Mouse (Mus musculus) kidney, postnatal 0 days (tissue): ENCODE measurements around the gene Rab3b. TPM values are rescaled to one million over a fixed set of nuclear protein-coding genes. Genes with fewer than 3 reads are reported as not detected.
A peak's percentile ranks its signal among the peaks of the same experiment; 100 is the strongest.

Experiments used
- ATAC-seq: fragments of 200-750 bp; cut with Nextera tagmentation; replicated peaks from 2 replicates; pipeline ENCODE4 v1.8.0; 2017; ENCODE audit warnings: low read depth, moderate number of reproducible peaks, moderate TSS enrichment, moderate library complexity; ENCODE audit not compliant: low FRiP score
- DNase-seq: peaks from one replicate; pipeline ENCODE4 v3.0.0-alpha.2; 2016; ENCODE audit warnings: low spot score
- H3K27ac ChIP-seq: fragments of 300-500 bp; sonication (generic); 2 replicates; pipeline ENCODE4 v1.5.1; 2014; ENCODE audit warnings: mild to moderate bottlenecking
- H3K27me3 ChIP-seq: fragments of 300-500 bp; sonication (generic); 2 replicates; pipeline ENCODE4 v1.6.1; 2014; ENCODE audit warnings: low read length, mixed read lengths; ENCODE audit not compliant: insufficient read depth
- H3K36me3 ChIP-seq: fragments of 300-500 bp; sonication (generic); 2 replicates; pipeline ENCODE4 v1.6.1; 2014; ENCODE audit warnings: low read length, mixed read lengths; ENCODE audit not compliant: insufficient read depth
- H3K4me1 ChIP-seq: fragments of 300-500 bp; sonication (generic); replicated peaks from 2 replicates; pipeline ENCODE4 v1.6.1; 2014; ENCODE audit warnings: antibody characterized with exemption, low read length, mixed read lengths; ENCODE audit not compliant: insufficient read depth
- H3K4me2 ChIP-seq: fragments of 300-500 bp; sonication (generic); 2 replicates; pipeline ENCODE4 v1.6.1; 2014; ENCODE audit warnings: mild to moderate bottlenecking, low read length, moderate library complexity, mixed read lengths
- H3K4me3 ChIP-seq: fragments of 300-500 bp; sonication (generic); replicated peaks from 2 replicates; pipeline ENCODE4 v1.5.1; 2014; ENCODE audit warnings: low read depth, low read length
- H3K9ac ChIP-seq: fragments of 300-500 bp; sonication (generic); 2 replicates; pipeline ENCODE4 v1.6.1; 2014; ENCODE audit warnings: low read depth, low read length
- H3K9me3 ChIP-seq: fragments of 300-500 bp; sonication (generic); replicated peaks from 2 replicates; pipeline ENCODE4 v1.6.1; 2016; ENCODE audit warnings: low read length, inconsistent platforms, mixed read lengths
- CTCF ChIP-seq: IDR thresholded peaks from 2 replicates; pipeline ENCODE4 v1.5.1; 2016; ENCODE audit warnings: antibody characterized with exemption, low read depth, mild to moderate bottlenecking, moderate library complexity
- WGBS: fragments of 180-500 bp; shearing (Covaris S2); extraction: QIAGEN DNeasy Blood & Tissue Kit; methylation state at CpG from one replicate; pipeline ENCODE4 v1.1.7; 2014; 5-methylcytosine and 5-hydroxymethylcytosine counted together
- polyA plus RNA-seq: library from polyadenylated mRNA; unstranded; fragments of >200 nt; fragmentation: Nextera tagmentation; extraction: Ambion mirVana; gene quantifications from 2 replicates; pipeline ENCODE4 v1.2.1, GENCODE M21; 2015

Rab3b gene
- polyA plus RNA-seq, 1 experiment from 2014 or later, result 36.1 TPM

DNA sequence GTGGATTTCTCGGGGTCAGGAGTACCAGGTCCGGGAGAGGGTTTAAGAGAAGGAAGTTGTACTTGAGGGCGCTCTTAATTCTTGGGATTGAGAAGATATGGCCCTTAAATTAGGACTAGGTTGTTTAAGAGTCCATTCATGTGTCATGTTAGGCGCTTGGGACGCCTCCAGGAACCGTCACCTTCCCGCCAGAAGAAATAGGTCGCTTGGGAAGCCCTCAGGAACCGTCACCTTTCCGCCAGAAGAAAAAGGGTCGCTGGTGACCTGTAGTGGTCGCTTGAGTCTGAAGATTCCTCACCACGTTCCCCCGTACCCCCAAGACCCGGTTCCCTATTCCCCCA lies 43.9 kb upstream of the Rab3b start:
- Histone ChIP-seq H3K4me3 (peak overlapping the region; percentile 97), H3K9ac (peak overlapping the region; percentile 98), H3K27ac (peak overlapping the region; percentile 93), H3K27me3 (no peaks in the 10 kb centered on the region), H3K36me3 (peaks cover 4% of the 10 kb centered on the region; the same call in 1 of the 2 replicates), H3K9me3 (no peaks in the 10 kb centered on the region), H3K4me1 (peaks cover 11% of the 10 kb centered on the region), H3K4me2 (peak overlapping the region; percentile 63)
- ATAC-seq, result no peak
- no peak for TF ChIP-seq CTCF
- DNase-seq, result no peak
- 0% methylated on average over 15 of the region's 15 CpGs for WGBS

DNA sequence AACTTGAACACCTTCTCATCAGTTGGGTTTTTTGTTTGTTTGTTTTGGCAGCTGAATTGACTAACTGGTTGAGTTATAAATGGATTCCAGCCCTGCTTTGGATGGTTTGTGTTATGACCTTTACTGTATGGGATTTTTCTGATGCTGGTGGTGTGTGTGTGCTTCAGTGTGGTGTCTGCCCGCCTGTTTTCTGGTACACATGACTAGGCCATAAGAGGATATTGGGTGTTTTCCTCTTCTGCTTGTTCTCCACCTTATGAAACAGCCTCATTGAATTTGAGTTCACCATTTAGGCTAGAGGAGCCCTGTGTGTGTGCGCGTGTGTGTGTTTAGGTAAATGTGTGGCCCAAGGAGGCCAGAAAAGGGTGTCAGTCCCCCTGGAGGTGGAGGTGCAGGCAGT lies 43.4 kb upstream of the Rab3b start:
- ATAC-seq, result no peak
- 45% methylated on average over 3 of the region's 3 CpGs for WGBS

DNA sequence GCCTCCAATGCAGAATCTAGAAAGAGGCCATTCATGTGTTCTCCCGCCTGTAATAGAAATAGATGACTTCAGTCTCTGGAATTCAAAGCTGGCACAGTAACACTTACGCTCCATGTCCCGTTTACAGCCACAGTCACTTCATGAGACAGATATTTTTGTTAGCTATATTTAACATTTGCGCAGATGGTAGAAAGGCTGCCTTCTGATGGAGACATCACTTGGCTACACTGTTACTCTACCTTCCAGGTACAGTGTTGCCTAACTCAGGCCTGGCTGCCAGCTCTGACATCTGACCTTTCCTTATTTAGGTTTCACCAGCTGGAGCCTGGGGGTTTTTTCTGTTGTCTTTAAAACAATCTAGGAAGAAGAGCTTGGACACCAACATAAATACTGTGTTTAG lies 40.8 kb upstream of the Rab3b start:
- DNase-seq (no peak), ATAC-seq (no peak)
- Histone ChIP-seq H3K4me2 (no peak overlapping the region), H3K4me1 (peaks cover 4% of the 10 kb centered on the region; the same call in 1 of the 2 replicates), H3K9ac (no peak overlapping the region), H3K27me3 (no peaks in the 10 kb centered on the region), H3K4me3 (no peak overlapping the region), H3K27ac (no peak overlapping the region), H3K36me3 (no peaks in the 10 kb centered on the region), H3K9me3 (no peaks in the 10 kb centered on the region)
- 72% methylated on average over 4 of the region's 4 CpGs for WGBS
- no peak for TF ChIP-seq CTCF

More for the DNA sequence above, 43.4 kb upstream of the Rab3b start:
- no peaks in the 10 kb centered on the region for H3K27me3 ChIP-seq
- 0 out of 2 replicates have a peak overlapping the region, but pooled peaks have one; percentile 93 for H3K27ac ChIP-seq
- DNase-seq, result no peak
- no peaks in the 10 kb centered on the region for H3K9me3 ChIP-seq
- TF ChIP-seq CTCF, result no peak
- H3K36me3 ChIP-seq, result no peaks in the 10 kb centered on the region
- peak overlapping the region; percentile 63 for H3K4me2 ChIP-seq
- peaks cover 11% of the 10 kb centered on the region for H3K4me1 ChIP-seq
- peak overlapping the region; percentile 97 for H3K4me3 ChIP-seq
- peak overlapping the region; percentile 98 for H3K9ac ChIP-seq

DNA sequence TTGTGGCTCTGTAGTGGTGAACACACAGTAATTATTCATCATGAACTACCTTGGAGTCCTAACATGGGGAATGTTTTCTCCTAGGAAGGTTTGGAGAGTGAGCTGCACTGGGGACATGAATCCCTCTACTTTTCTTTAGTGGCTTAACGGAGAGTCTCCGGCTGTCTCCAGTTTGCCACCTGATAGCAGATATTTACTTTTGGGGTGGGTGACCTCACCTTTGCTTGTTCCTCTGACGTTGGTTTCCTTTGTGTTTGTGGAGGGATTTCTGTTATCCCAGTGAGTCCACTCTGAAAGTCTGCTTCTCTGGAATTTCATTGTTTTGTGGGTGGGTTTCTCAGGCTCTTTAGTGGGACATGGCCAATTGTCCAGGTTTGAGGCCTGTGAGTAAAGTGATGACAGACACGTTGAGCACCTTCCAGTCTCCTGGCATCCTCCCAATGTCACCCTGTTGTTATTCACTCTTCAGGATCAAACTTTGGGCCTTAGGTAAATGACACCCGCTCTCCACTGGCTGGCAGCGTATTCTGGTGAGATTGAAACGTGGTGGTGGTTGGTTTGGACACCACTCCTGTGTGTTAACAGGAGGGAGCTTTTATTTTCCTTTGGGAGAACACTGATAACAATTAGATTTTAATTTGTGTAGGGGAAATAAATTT lies 36.8 kb upstream of the Rab3b start:
- TF ChIP-seq CTCF, result no peak
- Histone ChIP-seq H3K27me3 (no peaks in the 10 kb centered on the region), H3K9me3 (no peaks in the 10 kb centered on the region), H3K9ac (no peak overlapping the region), H3K4me1 (0 out of 2 replicates have a peak, but pooled peaks cover 1% of the 10 kb centered on the region), H3K27ac (no peak overlapping the region), H3K36me3 (no peaks in the 10 kb centered on the region), H3K4me2 (no peak overlapping the region), H3K4me3 (no peak overlapping the region)
- no peak for DNase-seq
- ATAC-seq, result no peak
- WGBS, result 83% methylated on average over 7 of the region's 7 CpGs

DNA sequence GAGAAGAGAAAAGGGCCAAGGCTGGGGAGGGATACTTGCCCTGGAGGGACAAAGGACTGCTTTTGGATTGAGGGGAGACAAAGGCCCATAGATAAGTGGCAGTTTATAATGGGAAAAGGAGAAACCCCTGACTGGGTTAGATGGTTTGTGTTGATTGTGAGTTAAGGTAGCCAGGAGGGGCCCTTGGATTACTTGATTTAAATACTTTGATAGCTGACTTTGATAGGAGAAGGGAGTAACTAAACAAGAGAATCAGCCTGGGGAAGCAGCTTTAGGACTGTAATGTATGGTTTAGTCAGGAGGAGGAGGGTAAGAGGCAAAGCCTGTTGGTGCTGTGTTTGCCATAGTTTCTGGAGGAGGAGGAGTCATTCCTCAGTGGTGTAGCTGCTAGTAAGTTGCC lies 35.5 kb upstream of the Rab3b start:
- DNase-seq, result no peak
- H3K9me3 ChIP-seq, result no peaks in the 10 kb centered on the region
- no peak overlapping the region for H3K4me3 ChIP-seq
- no peak for TF ChIP-seq CTCF
- 0 out of 2 replicates have a peak, but pooled peaks cover 3% of the 10 kb centered on the region for H3K4me1 ChIP-seq
- no peak overlapping the region for H3K4me2 ChIP-seq
- no peak overlapping the region for H3K9ac ChIP-seq
- H3K36me3 ChIP-seq, result no peaks in the 10 kb centered on the region
- H3K27ac ChIP-seq, result no peak overlapping the region
- no peak for ATAC-seq
- no peaks in the 10 kb centered on the region for H3K27me3 ChIP-seq

DNA sequence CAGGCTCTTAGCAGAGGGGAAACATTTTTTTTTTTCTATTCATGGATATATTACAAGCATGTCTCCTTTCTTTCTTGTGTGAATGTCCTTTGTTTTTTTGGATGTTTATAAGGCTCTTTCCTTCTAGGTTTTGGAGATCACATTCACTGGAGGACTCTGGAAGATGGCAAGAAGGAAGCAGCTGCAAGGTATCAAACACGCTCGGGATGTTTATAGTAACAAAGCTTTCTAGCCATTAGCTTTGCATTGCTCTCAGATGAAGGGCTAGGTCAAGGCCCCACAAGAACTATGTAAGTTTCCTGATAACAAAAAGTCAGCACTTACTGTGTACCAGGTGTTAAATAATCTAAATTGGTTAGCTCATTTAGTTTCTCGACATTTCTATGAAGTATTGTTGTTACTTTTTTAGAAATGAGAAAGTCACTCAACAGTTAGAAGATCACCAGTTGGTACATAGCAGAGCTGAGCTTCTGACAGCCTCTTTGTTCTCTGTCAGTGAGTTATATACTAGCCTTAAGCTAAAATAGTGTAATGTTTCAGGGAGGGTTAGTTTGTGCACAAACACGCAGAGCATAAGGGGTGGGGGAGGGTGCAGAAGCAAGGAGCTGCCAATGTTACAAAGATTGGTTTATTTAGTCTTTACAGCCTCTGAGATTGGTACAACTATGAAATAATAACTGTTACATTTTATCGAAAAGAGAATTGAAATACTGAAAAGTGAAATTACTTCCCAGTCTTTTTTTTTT lies 32.9 kb upstream of the Rab3b start:
- 51% methylated on average over 5 of the region's 5 CpGs for WGBS

More for the DNA sequence above, 32.9 kb upstream of the Rab3b start:
- H3K4me2 ChIP-seq, result no peak overlapping the region
- TF ChIP-seq CTCF, result no peak
- DNase-seq (peak; percentile 53), ATAC-seq (no peak)
- H3K4me3 ChIP-seq, result no peak overlapping the region
- H3K27ac ChIP-seq, result no peak overlapping the region
- H3K36me3 ChIP-seq, result no peaks in the 10 kb centered on the region
- H3K9ac ChIP-seq, result no peak overlapping the region
- H3K27me3 ChIP-seq, result no peaks in the 10 kb centered on the region
- H3K4me1 ChIP-seq, result peaks cover 7% of the 10 kb centered on the region
- no peaks in the 10 kb centered on the region for H3K9me3 ChIP-seq
